Mouse (Mus musculus): ENCODE data around the gene Cracr2a. TPM values are rescaled to one million over a fixed set of nuclear protein-coding genes. Genes with fewer than 3 reads are reported as not detected.

The Cracr2a gene
- polyA plus RNA-seq, 2 experiments, result 1.3 to 1.4 TPM

DNA sequence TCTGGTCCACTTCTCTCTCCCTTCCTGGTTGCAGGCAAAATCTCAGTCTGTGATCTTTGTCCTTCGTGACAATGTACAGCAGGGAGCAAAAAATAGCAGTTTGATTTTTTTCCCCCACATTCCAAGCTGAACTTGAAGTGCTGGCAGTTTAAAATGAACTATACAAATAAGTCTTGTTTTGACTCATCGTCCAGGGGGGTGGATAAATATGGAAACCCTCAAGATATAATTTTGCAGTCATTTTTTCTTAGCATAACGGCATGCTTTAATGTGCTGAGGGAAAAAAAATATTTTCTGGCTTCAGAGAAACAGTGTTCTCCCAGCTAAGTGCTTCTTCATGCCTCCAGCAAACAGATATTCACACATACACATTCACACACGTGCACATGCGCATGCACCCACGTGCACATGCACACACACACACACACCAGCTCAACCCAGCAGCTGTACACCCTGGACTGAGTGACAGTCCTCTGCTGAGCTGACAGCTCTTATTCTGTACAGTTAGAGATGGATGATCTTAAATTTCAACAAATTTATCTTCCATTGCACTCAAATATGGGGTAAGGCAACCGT, 100.7 kb downstream of the Cracr2a start:
- no peak for TF ChIP-seq POLR2A (IDR thresholded peaks at IDR 0.05; ENCODE audit: borderline replicate concordance, extremely low read depth, insufficient read depth, insufficient read length)
- ATAC-seq (ENCODE audit: low FRiP score, low read depth) (no peak), DNase-seq (ENCODE audit: low spot score) (no peak)
- Histone ChIP-seq H3K36me3 (ENCODE audit: control insufficient read depth, insufficient read depth, low read length) (no peaks in the 10 kb centered on the region), H3K27me3 (ENCODE audit: control insufficient read depth, insufficient read depth, low read length) (no peaks in the 10 kb centered on the region), H3K9me3 (ENCODE audit: control insufficient read depth, low read length) (no peaks in the 10 kb centered on the region), H3K27ac (replicated peaks; ENCODE audit: low read depth, low read length) (no peak overlapping the region), H3K4me1 (ENCODE audit: control insufficient read depth, insufficient read depth, low read length) (peaks cover 7% of the 10 kb centered on the region; the same call in 1 of the 2 replicates), H3K9ac (ENCODE audit: low read depth, low read length, severe bottlenecking) (no peak overlapping the region), H3K4me3 (replicated peaks; ENCODE audit: low read length) (no peak overlapping the region), H3K4me2 (replicated peaks; ENCODE audit: low read depth, low read length, severe bottlenecking) (no peak overlapping the region)
- WGBS, result 83% methylated on average over 7 of the region's 7 CpGs

- DNase-seq (ENCODE audit: low spot score) (no peak), ATAC-seq (ENCODE audit: low FRiP score, low read depth) (no peak)
Measured at GRCm38 (mm10) chr6:127663263-127663662, 102.1 kb downstream of the Cracr2a start.

GRCm38 (mm10) chr6:127669313-127669712, 108.2 kb downstream of the Cracr2a start:
- no peak for TF ChIP-seq POLR2A (IDR thresholded peaks at IDR 0.05; ENCODE audit: borderline replicate concordance, extremely low read depth, insufficient read depth, insufficient read length)
- H3K4me1 ChIP-seq (ENCODE audit: control insufficient read depth, insufficient read depth, low read length), result no peaks in the 10 kb centered on the region; the same call in 1 of the 2 replicates
- ATAC-seq (ENCODE audit: low FRiP score, low read depth), result no peak
- no peak overlapping the region for H3K4me3 ChIP-seq (replicated peaks; ENCODE audit: low read length)
- no peaks in the 10 kb centered on the region for H3K36me3 ChIP-seq (ENCODE audit: control insufficient read depth, insufficient read depth, low read length)
- no peak overlapping the region for H3K27ac ChIP-seq (replicated peaks; ENCODE audit: low read depth, low read length)
- no peak for DNase-seq (ENCODE audit: low spot score)
- H3K4me2 ChIP-seq (replicated peaks; ENCODE audit: low read depth, low read length, severe bottlenecking), result no peak overlapping the region
- no peaks in the 10 kb centered on the region for H3K27me3 ChIP-seq (ENCODE audit: control insufficient read depth, insufficient read depth, low read length)
- H3K9me3 ChIP-seq (ENCODE audit: control insufficient read depth, low read length), result no peaks in the 10 kb centered on the region
- no peak overlapping the region for H3K9ac ChIP-seq (ENCODE audit: low read depth, low read length, severe bottlenecking)
- WGBS, result 67% methylated on average over 4 of the region's 4 CpGs

More at GRCm38 (mm10) chr6:127663263-127663662, 102.1 kb downstream of the Cracr2a start:
- no peaks in the 10 kb centered on the region for H3K9me3 ChIP-seq (ENCODE audit: control insufficient read depth, low read length)
- no peaks in the 10 kb centered on the region for H3K36me3 ChIP-seq (ENCODE audit: control insufficient read depth, insufficient read depth, low read length)
- no peak overlapping the region for H3K9ac ChIP-seq (ENCODE audit: low read depth, low read length, severe bottlenecking)
- TF ChIP-seq POLR2A (IDR thresholded peaks at IDR 0.05; ENCODE audit: borderline replicate concordance, extremely low read depth, insufficient read depth, insufficient read length), result no peak
- H3K4me1 ChIP-seq (ENCODE audit: control insufficient read depth, insufficient read depth, low read length), result peaks cover 7% of the 10 kb centered on the region; the same call in 1 of the 2 replicates
- no peak overlapping the region for H3K27ac ChIP-seq (replicated peaks; ENCODE audit: low read depth, low read length)
- 78% methylated on average over 7 of the region's 7 CpGs for WGBS
- H3K27me3 ChIP-seq (ENCODE audit: control insufficient read depth, insufficient read depth, low read length), result no peaks in the 10 kb centered on the region
- H3K4me3 ChIP-seq (replicated peaks; ENCODE audit: low read length), result no peak overlapping the region
- no peak overlapping the region for H3K4me2 ChIP-seq (replicated peaks; ENCODE audit: low read depth, low read length, severe bottlenecking)

- no peak for ATAC-seq (ENCODE audit: low FRiP score, low read depth)
- no peak overlapping the region for H3K9ac ChIP-seq (ENCODE audit: low read depth, low read length, severe bottlenecking)
- H3K27me3 ChIP-seq (ENCODE audit: control insufficient read depth, insufficient read depth, low read length), result no peaks in the 10 kb centered on the region
- H3K4me1 ChIP-seq (ENCODE audit: control insufficient read depth, insufficient read depth, low read length), result no peaks in the 10 kb centered on the region
- TF ChIP-seq POLR2A (IDR thresholded peaks at IDR 0.05; ENCODE audit: borderline replicate concordance, extremely low read depth, insufficient read depth, insufficient read length), result no peak
- no peaks in the 10 kb centered on the region for H3K9me3 ChIP-seq (ENCODE audit: control insufficient read depth, low read length)
- no peak overlapping the region for H3K4me2 ChIP-seq (replicated peaks; ENCODE audit: low read depth, low read length, severe bottlenecking)
- no peak overlapping the region for H3K27ac ChIP-seq (replicated peaks; ENCODE audit: low read depth, low read length)
- 96% methylated on average over 4 of the region's 4 CpGs for WGBS
- no peak overlapping the region for H3K4me3 ChIP-seq (replicated peaks; ENCODE audit: low read length)
- no peak for DNase-seq (ENCODE audit: low spot score)
- H3K36me3 ChIP-seq (ENCODE audit: control insufficient read depth, insufficient read depth, low read length), result no peaks in the 10 kb centered on the region
Measured at GRCm38 (mm10) chr6:127670031-127670430, 108.9 kb downstream of the Cracr2a start.

GRCm38 (mm10) chr6:127672071-127672470, 110.9 kb downstream of the Cracr2a start:
- Histone ChIP-seq H3K27ac (replicated peaks; ENCODE audit: low read depth, low read length) (no peak overlapping the region), H3K9me3 (ENCODE audit: control insufficient read depth, low read length) (no peaks in the 10 kb centered on the region), H3K4me2 (replicated peaks; ENCODE audit: low read depth, low read length, severe bottlenecking) (no peak overlapping the region), H3K4me1 (ENCODE audit: control insufficient read depth, insufficient read depth, low read length) (no peaks in the 10 kb centered on the region), H3K36me3 (ENCODE audit: control insufficient read depth, insufficient read depth, low read length) (no peaks in the 10 kb centered on the region), H3K27me3 (ENCODE audit: control insufficient read depth, insufficient read depth, low read length) (no peaks in the 10 kb centered on the region), H3K9ac (ENCODE audit: low read depth, low read length, severe bottlenecking) (no peak overlapping the region), H3K4me3 (replicated peaks; ENCODE audit: low read length) (no peak overlapping the region)
- 79% methylated on average over 7 of the region's 7 CpGs for WGBS
- DNase-seq (ENCODE audit: low spot score), result no peak
- ATAC-seq (ENCODE audit: low FRiP score, low read depth), result no peak
- TF ChIP-seq POLR2A (IDR thresholded peaks at IDR 0.05; ENCODE audit: borderline replicate concordance, extremely low read depth, insufficient read depth, insufficient read length), result no peak
